Mouse (Mus musculus) ES-E14 (cell line): ENCODE results near the gene Cox8a. TPM values are rescaled to one million over a fixed set of nuclear protein-coding genes. Genes with fewer than 3 reads are reported as not detected.
A peak's percentile ranks its signal among the peaks of the same experiment; 100 is the strongest.

Experiments
- DNase-seq: peaks from one replicate; pipeline ENCODE4 v3.0.0-alpha.2; 2013; ENCODE audit warnings: low read depth, low spot score
- H3K27ac ChIP-seq: 2 replicates; pipeline ENCODE4 v1.5.1; 2012; ENCODE audit warnings: low read depth, mild to moderate bottlenecking, low read length, moderate library complexity, mixed read lengths; ENCODE audit not compliant: poor library complexity, insufficient read depth, severe bottlenecking
- H3K36me3 ChIP-seq: 2 replicates; pipeline ENCODE4 v1.6.1; 2012; ENCODE audit warnings: mild to moderate bottlenecking, low read length, moderate library complexity, mixed read lengths; ENCODE audit not compliant: control insufficient read depth, poor library complexity, insufficient read depth, severe bottlenecking
- H3K4me1 ChIP-seq, 2 experiments: fragments of 150-350 bp in 1 of 2; sonication (generic) in 1 of 2; 2 replicates each; pipeline ENCODE4 v1.6.1; 2012; ENCODE audit warnings: low read length in 2 of 2, mild to moderate bottlenecking in 1 of 2, mixed read lengths in 1 of 2; ENCODE audit not compliant: control insufficient read depth in 2 of 2, insufficient read depth in 2 of 2, poor library complexity in 1 of 2
- H3K4me3 ChIP-seq, 2 experiments: fragments of 150-350 bp in 1 of 2; sonication (generic) in 1 of 2; 2 replicates each; pipeline ENCODE4 v1.5.1; 2012; ENCODE audit warnings: low read length in 2 of 2, low read depth in 1 of 2, mild to moderate bottlenecking in 1 of 2, mixed read lengths in 1 of 2; ENCODE audit not compliant: insufficient read depth in 1 of 2, poor library complexity in 1 of 2, severe bottlenecking in 1 of 2
- H3K9ac ChIP-seq: 2 replicates; pipeline ENCODE4 v1.6.1; 2012; ENCODE audit warnings: low read depth, mild to moderate bottlenecking, low read length, mixed read lengths; ENCODE audit not compliant: poor library complexity, insufficient read depth, severe bottlenecking
- H3K9me3 ChIP-seq: fragments of 150-350 bp; sonication (generic); 2 replicates; pipeline ENCODE4 v1.6.1; 2012; ENCODE audit warnings: low read depth, mild to moderate bottlenecking, low read length; ENCODE audit not compliant: control insufficient read depth, insufficient read depth
- CHD2 ChIP-seq: IDR thresholded peaks from 2 replicates; pipeline ENCODE4 v1.6.1; 2014; ENCODE audit warnings: mild to moderate bottlenecking, low read depth, low read length, inconsistent platforms
- HCFC1 ChIP-seq: IDR thresholded peaks from 2 replicates; pipeline ENCODE4 v1.6.1; 2012; ENCODE audit warnings: low read length, inconsistent platforms, borderline replicate concordance; ENCODE audit not compliant: insufficient read depth
- MAFK ChIP-seq: IDR thresholded peaks from 2 replicates; pipeline ENCODE4 v1.6.1; 2014; ENCODE audit warnings: mild to moderate bottlenecking, low read depth, low read length, inconsistent platforms; ENCODE audit not compliant: insufficient read depth
- ZC3H11A ChIP-seq: IDR thresholded peaks from 2 replicates; pipeline ENCODE4 v1.6.1; 2012; ENCODE audit warnings: low read depth, mild to moderate bottlenecking, inconsistent platforms, low read length, borderline replicate concordance
- ZNF384 ChIP-seq: IDR thresholded peaks from 2 replicates; pipeline ENCODE4 v1.6.1; 2012; ENCODE audit warnings: low read depth, low read length, inconsistent platforms
- in situ Hi-C, 2 experiments: fragments of 600-800 bp; cut with MboI; formaldehyde crosslinking; loops; one replicate each; pipeline ENCODE4 v1.15.1; 2025; ENCODE audit warnings: low sequenced_read_pairs in 2 of 2, inconsistent platforms in 1 of 2; ENCODE audit not compliant: unreplicated experiment in 2 of 2
- total RNA-seq: library from RNA; depleted of rRNA; stranded (reverse); fragments of 300-350 nt; gene quantifications from 2 replicates; pipeline ENCODE4 v1.2.3, GENCODE M21; 2012

Cox8a gene
- total RNA-seq, 1 experiment = 882 TPM

DNA sequence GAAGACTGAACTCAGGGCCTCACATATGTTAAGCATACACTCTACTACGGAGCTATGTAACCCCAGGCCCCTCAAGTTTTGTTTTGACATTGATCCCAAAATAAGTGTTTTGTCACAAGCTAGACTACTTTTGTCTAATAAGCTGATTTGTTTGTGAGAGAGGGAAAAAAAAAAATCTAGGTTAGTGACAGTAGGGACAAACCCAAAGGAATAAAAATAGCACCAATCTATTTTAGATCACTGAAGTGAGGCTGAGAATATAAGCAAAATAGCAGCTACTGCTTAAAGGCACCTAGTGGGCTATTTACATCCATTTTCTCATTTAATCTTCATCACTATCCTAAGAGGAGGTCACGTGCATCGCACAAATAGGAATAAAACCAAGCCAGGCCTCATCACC, 22.2 kb upstream of the Cox8a start:
- no peak overlapping the region for H3K9ac ChIP-seq
- TF ChIP-seq HCFC1 = no peak
- no peak for TF ChIP-seq MAFK
- no peak for TF ChIP-seq ZC3H11A
- TF ChIP-seq CHD2 = no peak
- TF ChIP-seq ZNF384 = no peak
- no peaks in the 10 kb centered on the region for H3K9me3 ChIP-seq
- H3K4me3 ChIP-seq = peak overlapping the region; percentile 78 to 93; a peak in 2 of 4 replicates
- H3K36me3 ChIP-seq = peaks cover 15% of the 10 kb centered on the region
- no peak overlapping the region for H3K27ac ChIP-seq
- no peak for DNase-seq
- H3K4me1 ChIP-seq = peaks cover 0 to 5% of the 10 kb centered on the region in 2 experiments; a peak in 2 of 4 replicates
- in situ Hi-C loops = no loop called here

DNA sequence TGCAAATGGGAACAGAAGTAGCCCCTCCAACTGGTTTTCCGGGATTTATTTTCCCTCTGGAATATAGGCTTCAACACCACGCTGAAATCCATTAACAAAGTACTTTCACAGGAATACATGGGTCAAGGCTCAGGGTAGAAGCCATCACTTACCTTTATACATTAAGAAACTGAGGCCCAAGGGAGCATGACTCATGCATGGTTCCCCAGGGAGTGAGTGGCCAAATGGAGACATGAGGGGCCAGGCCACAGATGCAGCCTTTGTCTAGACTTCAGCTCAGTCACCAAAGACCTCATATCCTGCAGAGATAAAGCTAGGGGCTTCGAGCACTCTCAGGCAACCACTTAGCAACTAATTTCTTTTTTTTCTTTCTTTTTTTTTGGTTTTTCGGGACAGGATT, 19.3 kb upstream of the Cox8a start:
- in situ Hi-C loops = no loop called here
- H3K36me3 ChIP-seq = peaks cover 32% of the 10 kb centered on the region
- H3K27ac ChIP-seq = no peak overlapping the region

GRCm38 (mm10) chr19:7236011-7236410, 18.6 kb upstream of the Cox8a start:
- Histone ChIP-seq H3K27ac (no peak overlapping the region), H3K9ac (no peak overlapping the region), H3K4me3 (no peak overlapping the region), H3K4me1 (no peaks in the 10 kb centered on the region), H3K9me3 (no peaks in the 10 kb centered on the region), H3K36me3 (peaks cover 33% of the 10 kb centered on the region)
- no peak for DNase-seq
- in situ Hi-C loops = no loop called here
- TF ChIP-seq HCFC1 = no peak
- no peak for TF ChIP-seq ZC3H11A

More for the DNA sequence above, 19.3 kb upstream of the Cox8a start:
- TF ChIP-seq ZC3H11A (no peak), ZNF384 (no peak), CHD2 (no peak), MAFK (no peak), HCFC1 (no peak)
- Histone ChIP-seq H3K9me3 (no peaks in the 10 kb centered on the region), H3K4me1 (no peaks in the 10 kb centered on the region; a peak in 1 of 4 replicates), H3K9ac (no peak overlapping the region), H3K4me3 (no peak overlapping the region)
- DNase-seq = no peak

GRCm38 (mm10) chr19:7235461-7235860, 18.0 kb upstream of the Cox8a start:
- no peak overlapping the region for H3K9ac ChIP-seq
- no peak overlapping the region for H3K27ac ChIP-seq
- peaks cover 38% of the 10 kb centered on the region for H3K36me3 ChIP-seq
- no peak overlapping the region for H3K4me3 ChIP-seq
- DNase-seq = no peak
- TF ChIP-seq MAFK (no peak), HCFC1 (no peak), ZC3H11A (no peak), ZNF384 (no peak), CHD2 (no peak)
- H3K4me1 ChIP-seq = no peaks in the 10 kb centered on the region
- in situ Hi-C loops = no loop called here
- no peaks in the 10 kb centered on the region for H3K9me3 ChIP-seq
